Mouse (Mus musculus): ENCODE measurements around the gene Cfap69. TPM values are rescaled to one million over a fixed set of nuclear protein-coding genes. Genes with fewer than 3 reads are reported as not detected.
"Not testable (repeated sequence)": the region's sequence is repeated elsewhere in the genome, so short reads cannot be mapped to it uniquely, and the experiment has no call there.

The Cfap69 gene
- polyA plus RNA-seq, 1 experiment: 0.27 TPM

GRCm38 (mm10) chr5:5695401-5695942 lies 31.4 kb upstream of the Cfap69 start:
- Histone ChIP-seq H3K27me3 (ENCODE audit: control insufficient read depth, insufficient read depth, low read length) (no peaks in the 10 kb centered on the region), H3K4me1 (ENCODE audit: control insufficient read depth, insufficient read depth, insufficient read length, low read length) (no peaks in the 10 kb centered on the region; the same call in 1 of the 2 replicates), H3K36me3 (ENCODE audit: control insufficient read depth, insufficient read depth, low read length) (no peaks in the 10 kb centered on the region), H3K4me3 (ENCODE audit: low read depth, low read length) (no peak overlapping the region), H3K27ac (ENCODE audit: insufficient read depth, low read depth, low read length) (no peak overlapping the region)
- TF ChIP-seq POLR2A (IDR thresholded peaks at IDR 0.05; ENCODE audit: low read depth, low read length) (no peak), CTCF (IDR thresholded peaks at IDR 0.05; ENCODE audit: extremely low read depth, insufficient read length, insufficient replicate concordance, low read depth, low read length) (no peak)
- 93% methylated on average over 5 of the region's 5 CpGs for WGBS

GRCm38 (mm10) chr5:5693956-5694653 lies 30.1 kb upstream of the Cfap69 start, which contains the start of gene Steap2:
Gene Steap2 (minus strand): TSS chr5:5694578.
- Histone ChIP-seq H3K27ac (ENCODE audit: insufficient read depth, low read depth, low read length) (no peak within 1 kb of the TSS), H3K4me3 (ENCODE audit: low read depth, low read length) (peak within 1 kb of the TSS; percentile 97), H3K36me3 (ENCODE audit: control insufficient read depth, insufficient read depth, low read length) (no peaks in the 10 kb centered on the region), H3K27me3 (ENCODE audit: control insufficient read depth, insufficient read depth, low read length) (no peaks in the 10 kb centered on the region), H3K4me1 (ENCODE audit: control insufficient read depth, insufficient read depth, insufficient read length, low read length) (peaks cover under 1% of the 10 kb centered on the region)
- WGBS: 1% methylated on average over 66 of the region's 66 CpGs
- TF ChIP-seq POLR2A (IDR thresholded peaks at IDR 0.05; ENCODE audit: low read depth, low read length) (0 out of 2 replicates have a peak, but pooled peaks have one; percentile 10), CTCF (IDR thresholded peaks at IDR 0.05; ENCODE audit: extremely low read depth, insufficient read length, insufficient replicate concordance, low read depth, low read length) (no peak)

- Histone ChIP-seq H3K4me3 (ENCODE audit: low read depth, low read length) (peak overlapping the region; percentile 97), H3K27ac (ENCODE audit: insufficient read depth, low read depth, low read length) (no peak overlapping the region), H3K36me3 (ENCODE audit: control insufficient read depth, insufficient read depth, low read length) (no peaks in the 10 kb centered on the region), H3K27me3 (ENCODE audit: control insufficient read depth, insufficient read depth, low read length) (no peaks in the 10 kb centered on the region), H3K4me1 (ENCODE audit: control insufficient read depth, insufficient read depth, insufficient read length, low read length) (peaks cover 3% of the 10 kb centered on the region)
- WGBS: under 1% methylated on average over 27 of the region's 29 CpGs
- no peak for TF ChIP-seq POLR2A (IDR thresholded peaks at IDR 0.05; ENCODE audit: low read depth, low read length)
- no peak for TF ChIP-seq CTCF (IDR thresholded peaks at IDR 0.05; ENCODE audit: extremely low read depth, insufficient read length, insufficient replicate concordance, low read depth, low read length)
Observed at GRCm38 (mm10) chr5:5693541-5693955, 29.5 kb upstream of the Cfap69 start.

GRCm38 (mm10) chr5:5692167-5692738 lies 28.2 kb upstream of the Cfap69 start:
- no peak overlapping the region for H3K4me3 ChIP-seq (ENCODE audit: low read depth, low read length)

GRCm38 (mm10) chr5:5688945-5689540 lies 25.0 kb upstream of the Cfap69 start:
- Histone ChIP-seq H3K4me1 (ENCODE audit: control insufficient read depth, insufficient read depth, insufficient read length, low read length) (peaks cover 5% of the 10 kb centered on the region), H3K27me3 (ENCODE audit: control insufficient read depth, insufficient read depth, low read length) (no peaks in the 10 kb centered on the region), H3K36me3 (ENCODE audit: control insufficient read depth, insufficient read depth, low read length) (no peaks in the 10 kb centered on the region), H3K27ac (ENCODE audit: insufficient read depth, low read depth, low read length) (no peak overlapping the region), H3K4me3 (ENCODE audit: low read depth, low read length) (no peak overlapping the region)
- WGBS: 44% methylated on average over 8 of the region's 8 CpGs
- TF ChIP-seq CTCF (IDR thresholded peaks at IDR 0.05; ENCODE audit: extremely low read depth, insufficient read length, insufficient replicate concordance, low read depth, low read length): no peak
- no peak for TF ChIP-seq POLR2A (IDR thresholded peaks at IDR 0.05; ENCODE audit: low read depth, low read length)

More at GRCm38 (mm10) chr5:5692167-5692738, 28.2 kb upstream of the Cfap69 start:
- TF ChIP-seq CTCF (IDR thresholded peaks at IDR 0.05; ENCODE audit: extremely low read depth, insufficient read length, insufficient replicate concordance, low read depth, low read length) (no peak), POLR2A (IDR thresholded peaks at IDR 0.05; ENCODE audit: low read depth, low read length) (no peak)
- 65% methylated on average over 4 of the region's 4 CpGs for WGBS
- no peak overlapping the region for H3K27ac ChIP-seq (ENCODE audit: insufficient read depth, low read depth, low read length)
- no peaks in the 10 kb centered on the region for H3K27me3 ChIP-seq (ENCODE audit: control insufficient read depth, insufficient read depth, low read length)
- peaks cover 5% of the 10 kb centered on the region for H3K4me1 ChIP-seq (ENCODE audit: control insufficient read depth, insufficient read depth, insufficient read length, low read length)
- no peaks in the 10 kb centered on the region for H3K36me3 ChIP-seq (ENCODE audit: control insufficient read depth, insufficient read depth, low read length)

GRCm38 (mm10) chr5:5688228-5688627 lies 24.2 kb upstream of the Cfap69 start:
- Histone ChIP-seq H3K4me3 (ENCODE audit: low read depth, low read length) (no peak overlapping the region), H3K36me3 (ENCODE audit: control insufficient read depth, insufficient read depth, low read length) (no peaks in the 10 kb centered on the region), H3K4me1 (ENCODE audit: control insufficient read depth, insufficient read depth, insufficient read length, low read length) (peaks cover 5% of the 10 kb centered on the region; the same call in 1 of the 2 replicates), H3K27me3 (ENCODE audit: control insufficient read depth, insufficient read depth, low read length) (no peaks in the 10 kb centered on the region), H3K27ac (ENCODE audit: insufficient read depth, low read depth, low read length) (no peak overlapping the region)
- TF ChIP-seq CTCF (IDR thresholded peaks at IDR 0.05; ENCODE audit: extremely low read depth, insufficient read length, insufficient replicate concordance, low read depth, low read length) (no peak), POLR2A (IDR thresholded peaks at IDR 0.05; ENCODE audit: low read depth, low read length) (no peak)
- 25% methylated on average over 6 of the region's 6 CpGs for WGBS

- no peak overlapping the region for H3K4me3 ChIP-seq (ENCODE audit: low read depth, low read length)
- 5% methylated on average over 1 of the region's 1 CpGs for WGBS
- H3K4me1 ChIP-seq (ENCODE audit: control insufficient read depth, insufficient read depth, insufficient read length, low read length): peaks cover 5% of the 10 kb centered on the region; the same call in 1 of the 2 replicates
- TF ChIP-seq CTCF (IDR thresholded peaks at IDR 0.05; ENCODE audit: extremely low read depth, insufficient read length, insufficient replicate concordance, low read depth, low read length): no peak
- TF ChIP-seq POLR2A (IDR thresholded peaks at IDR 0.05; ENCODE audit: low read depth, low read length): no peak
- no peaks in the 10 kb centered on the region for H3K27me3 ChIP-seq (ENCODE audit: control insufficient read depth, insufficient read depth, low read length)
- no peaks in the 10 kb centered on the region for H3K36me3 ChIP-seq (ENCODE audit: control insufficient read depth, insufficient read depth, low read length)
- no peak overlapping the region for H3K27ac ChIP-seq (ENCODE audit: insufficient read depth, low read depth, low read length)
Observed at GRCm38 (mm10) chr5:5686973-5687372, 22.9 kb upstream of the Cfap69 start.

- H3K36me3 ChIP-seq (ENCODE audit: control insufficient read depth, insufficient read depth, low read length); H3K27ac ChIP-seq (ENCODE audit: insufficient read depth, low read depth, low read length); H3K4me1 ChIP-seq (ENCODE audit: control insufficient read depth, insufficient read depth, insufficient read length, low read length); H3K4me3 ChIP-seq (ENCODE audit: low read depth, low read length); H3K27me3 ChIP-seq (ENCODE audit: control insufficient read depth, insufficient read depth, low read length): not testable (repeated sequence)
- 81% methylated on average over 2 of the region's 2 CpGs for WGBS
Observed at GRCm38 (mm10) chr5:5684946-5685345, 20.9 kb upstream of the Cfap69 start.

All from small intestine, adult 2 months (tissue).